Mouse (Mus musculus): Measurements from ENCODE around the gene Snx1.

The Snx1 gene

GRCm38 (mm10) chr9:66052731-66053130, 73.7 kb downstream of the Snx1 start:
- no peak for DNase-seq (ENCODE audit: extremely low spot score, low spot score)

GRCm38 (mm10) chr9:66051493-66051892, 74.9 kb downstream of the Snx1 start:
- no peak for DNase-seq (ENCODE audit: extremely low spot score, low spot score)

GRCm38 (mm10) chr9:66049931-66050601, 76.3 kb downstream of the Snx1 start:
- no peak for DNase-seq (ENCODE audit: extremely low spot score, low spot score)

- DNase-seq (ENCODE audit: extremely low spot score, low spot score): no peak
These were observed 83.1 kb downstream of the Snx1 start for GRCm38 (mm10) chr9:66043241-66043640.

GRCm38 (mm10) chr9:66042331-66042730, 84.1 kb downstream of the Snx1 start:
- no peak for DNase-seq (ENCODE audit: extremely low spot score, low spot score)

GRCm38 (mm10) chr9:66040801-66041200, 85.6 kb downstream of the Snx1 start:
- DNase-seq (ENCODE audit: extremely low spot score, low spot score): no peak

GRCm38 (mm10) chr9:66039290-66039689, 87.1 kb downstream of the Snx1 start:
- DNase-seq (ENCODE audit: extremely low spot score, low spot score): no peak

GRCm38 (mm10) chr9:66038581-66038980, 87.8 kb downstream of the Snx1 start:
- DNase-seq (ENCODE audit: extremely low spot score, low spot score): no peak

Measured in neural tube, embryonic 10.5 days (tissue).